Mouse (Mus musculus) heart, embryonic 11.5 days (tissue): ENCODE results near the gene Mfsd11. TPM values are rescaled to one million over a fixed set of nuclear protein-coding genes. Genes with fewer than 3 reads are reported as not detected.
A peak's percentile ranks its signal among the peaks of the same experiment; 100 is the strongest.

Experiments used
- ATAC-seq: fragments of 200-750 bp; cut with Nextera tagmentation; replicated peaks from 2 replicates; pipeline ENCODE4 v1.8.0; 2017; ENCODE audit warnings: moderate library complexity; ENCODE audit not compliant: insufficient number of reproducible peaks, low FRiP score, low TSS enrichment
- H3K27ac ChIP-seq: fragments of 300-500 bp; sonication (generic); 2 replicates; pipeline ENCODE4 v1.5.1; 2014; ENCODE audit warnings: mild to moderate bottlenecking, low read depth, low read length
- H3K27me3 ChIP-seq: fragments of 300-500 bp; sonication (generic); 2 replicates; pipeline ENCODE4 v1.6.1; 2014; ENCODE audit warnings: mild to moderate bottlenecking, low read length, mixed read lengths; ENCODE audit not compliant: control insufficient read depth, insufficient read depth
- H3K36me3 ChIP-seq: fragments of 300-500 bp; sonication (generic); 2 replicates; pipeline ENCODE4 v1.6.1; 2014; ENCODE audit warnings: mild to moderate bottlenecking, low read length, moderate library complexity, mixed read lengths; ENCODE audit not compliant: control insufficient read depth, insufficient read depth
- H3K4me1 ChIP-seq: fragments of 300-500 bp; sonication (generic); 2 replicates; pipeline ENCODE4 v1.6.1; 2014; ENCODE audit warnings: low read length; ENCODE audit not compliant: control insufficient read depth, insufficient read depth
- H3K4me2 ChIP-seq: fragments of 300-500 bp; sonication (generic); 2 replicates; pipeline ENCODE4 v1.6.1; 2014; ENCODE audit warnings: mild to moderate bottlenecking, moderate library complexity
- H3K4me3 ChIP-seq: fragments of 300-500 bp; sonication (generic); 2 replicates; pipeline ENCODE4 v1.5.1; 2014; ENCODE audit warnings: low read depth, low read length
- H3K9ac ChIP-seq: fragments of 300-500 bp; sonication (generic); 2 replicates; pipeline ENCODE4 v1.6.1; 2014; ENCODE audit warnings: mild to moderate bottlenecking, low read depth, low read length, moderate library complexity
- H3K9me3 ChIP-seq: fragments of 300-500 bp; sonication (generic); replicated peaks from 2 replicates; pipeline ENCODE4 v1.6.1; 2016; ENCODE audit warnings: low read length; ENCODE audit not compliant: control insufficient read depth
- WGBS: fragments of 180-500 bp; shearing (Covaris S2); extraction: QIAGEN DNeasy Blood & Tissue Kit; methylation state at CpG from one replicate; pipeline ENCODE4 v1.1.7; 2014; ENCODE audit not compliant: insufficient replicate concordance; 5-methylcytosine and 5-hydroxymethylcytosine counted together
- polyA plus RNA-seq: library from polyadenylated mRNA; unstranded; fragments of >200 nt; fragmentation: Nextera tagmentation; extraction: Ambion mirVana; gene quantifications from 2 replicates; pipeline ENCODE4 v1.2.1, GENCODE M21; 2014

Gene Mfsd11
- polyA plus RNA-seq = 29.3 and 35.8 TPM in 2 replicates

DNA sequence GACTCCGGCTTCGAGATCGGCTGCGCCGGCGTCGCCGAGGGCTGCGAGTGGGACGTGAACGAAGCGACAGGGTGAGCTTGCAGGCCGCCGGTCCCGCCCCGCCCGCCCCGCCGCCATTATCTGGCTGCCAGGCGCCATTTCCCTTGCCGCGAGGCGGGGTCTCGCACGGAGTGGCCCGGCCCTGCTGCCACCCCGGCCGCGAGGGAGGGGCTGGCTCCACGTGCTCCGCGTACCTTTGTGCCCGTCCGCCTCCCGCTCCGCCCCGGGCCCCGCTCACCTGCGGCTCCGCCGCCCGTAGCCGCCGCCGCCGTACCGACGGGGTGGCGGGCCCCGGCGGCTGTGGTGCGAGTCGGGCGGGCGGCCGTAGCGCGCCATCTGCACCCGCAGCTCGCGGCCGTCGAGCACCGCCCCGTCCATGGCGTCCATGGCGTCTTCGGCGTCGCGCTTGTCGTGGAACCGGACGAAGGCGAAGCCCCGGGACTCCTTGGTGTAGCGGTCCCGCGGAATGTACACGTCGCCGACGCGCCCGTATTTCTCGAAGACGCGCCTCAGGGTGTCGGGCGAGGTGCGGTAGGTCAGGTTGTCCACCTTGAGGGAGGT is at the start of gene Mfsd11:
Gene Mfsd11 (plus strand): TSS at position 150 of the 600 bp plus-strand sequence.
- Histone ChIP-seq H3K27ac (peak within 1 kb of the TSS; percentile 100), H3K9me3 (no peaks in the 10 kb centered on the region), H3K36me3 (peaks cover 5% of the 10 kb centered on the region), H3K4me1 (peaks cover 19% of the 10 kb centered on the region), H3K4me2 (peak within 1 kb of the TSS; percentile 78), H3K4me3 (peak within 1 kb of the TSS; percentile 90), H3K27me3 (no peaks in the 10 kb centered on the region), H3K9ac (peak within 1 kb of the TSS; percentile 98)
- ATAC-seq = peak; percentile 70
- WGBS = under 1% methylated on average over 67 of the region's 91 CpGs

DNA sequence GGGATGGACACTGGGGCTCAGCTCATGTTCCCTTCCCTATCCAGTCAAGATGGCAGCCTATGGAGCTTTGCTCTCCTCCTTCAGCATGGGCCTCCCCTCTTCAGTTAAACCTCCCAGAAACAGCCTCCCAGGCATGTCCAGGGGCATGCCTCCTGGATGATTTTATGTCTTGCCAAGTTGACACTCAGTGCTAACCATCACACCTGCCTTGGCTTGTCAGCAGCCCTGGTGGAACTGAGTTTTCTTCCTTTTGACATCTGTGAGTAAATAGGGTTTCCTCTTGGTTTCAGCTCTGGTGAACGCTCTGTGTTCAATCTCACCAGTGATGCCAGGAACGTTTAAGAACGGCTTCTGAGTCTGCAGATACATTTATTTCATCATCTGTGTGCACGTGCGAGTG is 49.5 kb upstream of the Mfsd11 start:
- WGBS = 74% methylated on average over 5 of the region's 5 CpGs
- Histone ChIP-seq H3K27me3 (no peaks in the 10 kb centered on the region), H3K4me2 (no peak overlapping the region), H3K4me1 (no peaks in the 10 kb centered on the region; the same call in 1 of the 2 replicates), H3K9me3 (no peaks in the 10 kb centered on the region), H3K4me3 (no peak overlapping the region), H3K36me3 (no peaks in the 10 kb centered on the region), H3K9ac (no peak overlapping the region), H3K27ac (no peak overlapping the region)
- no peak for ATAC-seq

DNA sequence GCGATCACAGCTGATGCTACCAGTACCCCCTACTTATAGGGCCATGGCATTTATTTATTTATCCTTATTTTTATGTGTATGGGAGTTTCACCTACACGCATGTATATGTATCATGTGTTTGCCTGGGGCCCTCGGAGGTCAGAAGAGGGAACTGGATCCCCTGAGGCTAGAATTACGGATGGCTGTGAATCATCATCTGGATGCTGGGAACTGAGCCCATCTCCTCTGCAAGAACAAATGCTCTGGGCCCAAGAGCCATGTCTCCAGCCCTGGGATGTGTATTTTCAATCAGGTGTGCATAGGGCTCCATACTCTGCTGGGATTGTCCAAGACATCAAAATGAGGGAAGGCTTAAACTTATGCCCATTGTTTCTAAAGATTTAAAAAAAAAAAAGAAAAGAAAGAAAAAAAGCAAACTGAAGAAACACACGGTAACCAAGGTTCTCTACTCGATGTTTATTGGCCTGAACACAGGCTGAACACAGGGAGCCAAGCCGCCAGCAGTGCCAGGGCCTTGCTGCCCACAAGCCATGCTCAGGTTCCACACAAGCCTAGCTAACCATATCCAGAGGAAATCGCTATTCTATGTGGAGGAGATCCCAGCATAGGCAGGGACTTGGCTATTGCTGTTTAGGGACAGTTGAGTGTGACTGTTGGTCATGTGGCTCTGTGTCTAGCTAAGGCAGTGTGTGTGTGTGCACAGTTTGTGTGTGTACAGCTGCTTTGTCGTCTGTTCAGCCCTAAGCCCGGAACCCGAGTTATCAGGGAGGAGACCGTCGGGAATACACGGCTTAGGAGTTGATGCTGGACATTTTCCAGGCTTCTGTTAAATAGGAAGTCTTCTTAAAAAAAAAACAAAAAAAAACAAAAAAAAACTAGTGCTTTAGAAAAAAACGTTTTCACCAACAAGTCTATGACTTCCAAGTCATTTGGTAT is 45.8 kb upstream of the Mfsd11 start:
- Histone ChIP-seq H3K36me3 (no peaks in the 10 kb centered on the region), H3K4me1 (peaks cover 5% of the 10 kb centered on the region), H3K27ac (peak overlapping the region; percentile 66), H3K9ac (no peak overlapping the region), H3K27me3 (no peaks in the 10 kb centered on the region), H3K9me3 (no peaks in the 10 kb centered on the region), H3K4me3 (no peak overlapping the region), H3K4me2 (no peak overlapping the region)
- WGBS = 70% methylated on average over 15 of the region's 15 CpGs
- no peak for ATAC-seq

DNA sequence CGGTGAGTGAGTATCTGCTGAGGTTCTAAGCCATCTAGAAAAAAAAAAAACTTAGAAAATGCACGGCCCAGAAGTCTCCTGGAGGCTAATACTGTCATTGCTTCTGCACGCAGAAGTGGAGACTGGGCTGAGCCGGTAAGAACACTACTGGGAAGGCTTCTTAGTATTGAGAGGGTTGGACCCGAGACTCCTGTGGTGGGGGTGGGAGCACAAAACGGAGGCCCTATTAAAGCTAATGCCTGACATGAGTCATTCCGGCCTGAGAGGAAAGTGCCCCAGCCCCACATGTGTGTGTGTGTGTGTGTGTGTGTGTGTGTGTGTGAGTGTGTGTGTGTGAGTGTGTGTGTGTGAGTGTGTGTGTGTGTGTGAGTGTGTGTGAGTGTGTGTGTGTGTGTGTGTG is 45.1 kb upstream of the Mfsd11 start:
- H3K4me1 ChIP-seq = peaks cover 9% of the 10 kb centered on the region
- no peaks in the 10 kb centered on the region for H3K36me3 ChIP-seq
- no peak overlapping the region for H3K9ac ChIP-seq
- no peak overlapping the region for H3K4me3 ChIP-seq
- ATAC-seq = no peak
- H3K9me3 ChIP-seq = no peaks in the 10 kb centered on the region
- H3K27ac ChIP-seq = peak overlapping the region; percentile 66
- H3K4me2 ChIP-seq = no peak overlapping the region
- no peaks in the 10 kb centered on the region for H3K27me3 ChIP-seq
- 56% methylated on average over 7 of the region's 7 CpGs for WGBS

DNA sequence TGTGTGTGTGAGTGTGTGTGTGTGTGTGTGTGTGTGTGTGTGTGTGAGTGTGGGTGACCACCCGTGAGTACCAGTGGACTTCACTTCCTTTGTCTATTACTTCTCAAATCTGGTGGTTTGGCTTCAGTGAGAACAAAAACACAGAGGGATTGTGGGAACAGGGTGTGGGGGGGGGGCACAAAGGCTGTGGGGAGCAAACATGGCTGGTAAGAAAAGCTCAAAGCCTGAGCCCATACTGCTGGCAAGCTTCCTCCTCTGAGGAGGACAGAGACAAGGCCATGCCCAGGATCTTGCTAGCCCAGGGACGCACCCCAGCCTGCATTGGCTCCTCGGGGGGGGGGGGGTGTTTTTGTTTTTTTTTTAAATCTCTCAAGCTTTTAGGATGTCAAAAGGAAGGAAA is 44.7 kb upstream of the Mfsd11 start:
- Histone ChIP-seq H3K4me1 (peaks cover 13% of the 10 kb centered on the region), H3K27me3 (no peaks in the 10 kb centered on the region), H3K4me2 (no peak overlapping the region), H3K36me3 (no peaks in the 10 kb centered on the region), H3K9ac (peak overlapping the region; percentile 22; the same call in 1 of the 2 replicates), H3K27ac (peak overlapping the region; percentile 66), H3K4me3 (no peak overlapping the region), H3K9me3 (no peaks in the 10 kb centered on the region)
- 58% methylated on average over 3 of the region's 3 CpGs for WGBS
- ATAC-seq = no peak

DNA sequence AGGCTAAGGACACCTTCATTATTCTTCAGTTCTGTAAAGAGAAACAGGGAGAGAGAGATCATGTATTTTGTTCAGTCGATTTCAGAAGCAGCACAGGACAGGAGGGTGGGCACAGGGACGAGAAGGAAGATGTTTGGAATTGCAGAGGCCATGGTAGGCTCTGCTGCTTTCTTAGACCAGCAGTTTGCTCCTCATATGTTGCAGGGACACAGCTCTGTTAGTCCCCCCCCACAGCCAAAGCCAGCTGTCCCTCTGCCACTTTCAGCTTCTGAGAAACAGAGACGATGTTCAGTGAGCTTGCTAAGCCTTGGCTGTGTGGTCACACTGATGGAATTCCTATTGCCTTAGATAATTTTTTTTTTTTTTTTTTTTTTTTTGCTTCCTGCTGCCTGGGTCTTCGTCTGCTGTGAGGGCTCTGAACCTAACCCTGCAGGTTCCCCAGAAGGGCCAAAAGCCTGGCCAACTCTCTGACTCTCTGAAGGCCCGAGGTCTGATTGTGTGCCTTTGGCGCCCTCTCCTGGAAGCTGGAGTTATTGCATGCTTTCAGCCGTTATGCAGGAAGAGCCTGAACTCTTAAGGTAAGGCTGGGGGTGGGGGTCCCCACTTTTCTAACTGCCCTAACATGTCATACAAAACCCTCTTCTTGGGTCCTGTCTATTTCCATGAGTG is 44.2 kb upstream of the Mfsd11 start:
- 24% methylated on average over 7 of the region's 7 CpGs for WGBS
- no peak overlapping the region for H3K4me2 ChIP-seq
- no peak overlapping the region for H3K4me3 ChIP-seq
- no peaks in the 10 kb centered on the region for H3K27me3 ChIP-seq
- no peaks in the 10 kb centered on the region for H3K9me3 ChIP-seq
- no peak for ATAC-seq
- peak overlapping the region; percentile 22; the same call in 1 of the 2 replicates for H3K9ac ChIP-seq
- H3K4me1 ChIP-seq = peaks cover 19% of the 10 kb centered on the region
- H3K27ac ChIP-seq = peak overlapping the region; percentile 66
- H3K36me3 ChIP-seq = no peaks in the 10 kb centered on the region

- no peak overlapping the region for H3K4me3 ChIP-seq
- no peaks in the 10 kb centered on the region for H3K27me3 ChIP-seq
- H3K36me3 ChIP-seq = no peaks in the 10 kb centered on the region
- WGBS = 72% methylated on average over 11 of the region's 11 CpGs
- ATAC-seq = no peak
- no peaks in the 10 kb centered on the region for H3K9me3 ChIP-seq
- peaks cover 27% of the 10 kb centered on the region for H3K4me1 ChIP-seq
- H3K9ac ChIP-seq = no peak overlapping the region
- H3K4me2 ChIP-seq = no peak overlapping the region
- H3K27ac ChIP-seq = no peak overlapping the region
Measured at GRCm38 (mm10) chr11:116808811-116809395, 43.3 kb upstream of the Mfsd11 start.

- no peaks in the 10 kb centered on the region for H3K36me3 ChIP-seq
- ATAC-seq = no peak
- no peaks in the 10 kb centered on the region for H3K27me3 ChIP-seq
- no peak overlapping the region for H3K27ac ChIP-seq
- H3K9ac ChIP-seq = no peak overlapping the region
- no peak overlapping the region for H3K4me2 ChIP-seq
- H3K4me3 ChIP-seq = no peak overlapping the region
- no peaks in the 10 kb centered on the region for H3K9me3 ChIP-seq
- peaks cover 33% of the 10 kb centered on the region for H3K4me1 ChIP-seq
- whole genome bisulfite sequencing = 77% methylated on average over 8 of the region's 8 CpGs
Measured at GRCm38 (mm10) chr11:116809520-116809919, 42.7 kb upstream of the Mfsd11 start.
